Mouse (Mus musculus) neural tube, embryonic 12.5 days (tissue): ENCODE data around the gene Uhrf1bp1l. TPM values are rescaled to one million over a fixed set of nuclear protein-coding genes. Genes with fewer than 3 reads are reported as not detected.

ENCODE experiments used
- polyA plus RNA-seq: library from polyadenylated mRNA; unstranded; fragments of >200 nt; fragmentation: Nextera tagmentation; extraction: Ambion mirVana; gene quantifications from 2 replicates; pipeline ENCODE4 v1.2.1, GENCODE M21; 2016

Gene Uhrf1bp1l
- polyA plus RNA-seq, 1 experiment from 2014 or later = 31.9 TPM

Other genes with a start within 250 kb of the Uhrf1bp1l start
- gene Nr1h4, start 211.4 kb upstream of the Uhrf1bp1l start, polyA plus RNA-seq = not detected in 2 replicates
- gene Slc17a8, start 123.7 kb upstream of the Uhrf1bp1l start, polyA plus RNA-seq = 0.20 and 0.27 TPM in 2 replicates
- 11.1 and 11.3 TPM in 2 replicates for gene Scyl2, start 58.7 kb upstream of the Uhrf1bp1l start, polyA plus RNA-seq
- gene Actr6, start 12.7 kb upstream of the Uhrf1bp1l start, polyA plus RNA-seq = 43.3 and 47.9 TPM in 2 replicates
- 23.2 and 25.1 TPM in 2 replicates for gene Anks1b, start 128.5 kb downstream of the Uhrf1bp1l start, polyA plus RNA-seq